Mouse (Mus musculus) liver, postnatal 0 days (tissue): ENCODE measurements around the gene Pcmt1.

Experiments used
- CTCF ChIP-seq: sonication (generic); IDR thresholded peaks from 2 replicates; pipeline ENCODE4 v1.5.1; 2016; ENCODE audit warnings: antibody characterized with exemption, low read depth
- EP300 ChIP-seq: IDR thresholded peaks from 2 replicates; pipeline ENCODE4 v1.6.1; 2016; ENCODE audit warnings: antibody characterized with exemption, low read depth, mild to moderate bottlenecking

- TF ChIP-seq CTCF (no peak), EP300 (no peak)
Observed at GRCm38 (mm10) chr10:7629092-7629491, 51.8 kb downstream of the Pcmt1 start.
